Mouse (Mus musculus) cerebral cortex, adult 2 months (tissue): ENCODE measurements around the gene Rab26.

Source experiments
- WGBS: fragments of 180-500 bp; shearing (Covaris S2); methylation state at CpG from one replicate; pipeline ENCODE4 v1.1.7; 2018; 5-methylcytosine and 5-hydroxymethylcytosine counted together

Rab26 gene

DNA sequence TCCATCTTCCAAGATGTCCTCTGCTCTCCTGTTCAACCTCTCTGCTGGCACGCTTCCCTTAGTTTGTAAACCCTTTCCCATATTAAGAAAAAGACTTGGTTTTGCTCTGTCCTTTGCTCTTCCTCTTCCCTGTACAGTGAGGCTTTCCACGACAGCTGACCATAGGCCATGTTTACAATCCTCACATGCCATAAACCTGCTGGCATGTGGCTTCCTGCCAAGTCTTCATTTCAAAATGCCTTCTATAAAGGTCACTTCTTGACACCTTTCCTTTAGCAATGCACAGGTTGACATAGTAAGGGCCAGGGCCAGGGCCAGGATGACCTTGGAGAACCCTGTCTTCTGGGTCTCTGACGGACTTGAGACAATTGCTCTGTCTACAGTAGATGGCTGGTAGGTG lies 12.2 kb upstream of the Rab26 start:
- WGBS: 94% methylated on average over 3 of the region's 3 CpGs

DNA sequence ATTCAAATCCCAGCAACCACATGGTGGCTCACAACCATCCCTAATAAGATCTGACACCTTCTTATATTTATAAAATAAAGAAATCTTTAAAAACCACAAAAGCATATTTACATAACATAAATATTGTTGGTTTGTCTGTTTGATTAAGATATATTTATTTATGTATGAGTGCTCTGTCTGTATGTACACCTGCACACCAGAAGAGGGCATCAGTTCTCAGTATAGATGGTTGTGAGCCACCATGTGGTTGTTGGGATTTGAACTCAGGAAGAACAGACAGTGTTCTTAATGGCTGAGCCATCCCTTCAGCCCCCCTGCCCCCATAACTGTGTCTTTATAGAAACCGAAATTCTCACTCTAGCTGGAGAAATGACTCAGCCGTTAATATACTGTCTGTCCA lies 11.2 kb upstream of the Rab26 start:
- WGBS: 74% methylated on average over 2 of the region's 2 CpGs

DNA sequence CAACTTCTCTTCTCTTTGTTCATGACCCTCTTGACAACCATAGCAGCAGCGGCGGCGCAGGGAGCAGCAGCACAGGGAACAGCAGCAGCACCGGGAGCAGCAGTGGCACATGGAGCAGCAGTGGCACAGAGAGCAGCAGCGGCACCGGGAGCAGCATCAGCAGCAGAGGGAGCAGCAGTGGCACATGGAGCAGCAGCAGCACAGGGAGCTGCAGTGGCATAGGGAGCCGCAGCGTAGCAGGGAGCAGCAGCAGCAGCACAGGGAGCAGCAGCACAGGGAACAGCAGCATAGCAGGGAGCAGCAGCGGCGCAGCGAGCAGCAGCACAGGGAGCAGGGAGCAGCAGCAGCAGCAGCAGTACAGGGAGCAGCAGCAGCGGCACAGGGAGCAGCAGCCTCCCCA lies 10.6 kb upstream of the Rab26 start:
- WGBS: 17% methylated on average over 12 of the region's 12 CpGs

DNA sequence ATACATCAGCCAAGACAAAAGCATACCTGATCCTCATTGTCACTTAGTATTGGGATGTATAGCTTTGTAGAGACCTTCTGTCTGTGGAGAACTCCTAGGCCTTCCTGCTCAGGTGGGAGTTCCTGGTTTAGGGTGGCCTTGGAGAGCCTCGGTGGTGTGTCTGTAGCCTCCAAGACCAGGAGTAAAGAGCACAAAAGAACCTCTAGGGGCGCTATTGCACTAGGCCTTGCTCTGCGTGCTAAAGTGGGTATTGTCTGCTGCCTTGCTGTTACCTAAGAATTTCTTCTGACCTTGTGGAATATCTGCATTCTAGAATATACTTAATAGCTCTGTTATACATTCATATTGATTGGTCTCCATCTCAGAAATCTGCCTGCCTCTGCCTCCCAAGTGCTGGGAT lies 6.4 kb upstream of the Rab26 start:
- 9% methylated on average over 3 of the region's 3 CpGs for WGBS

DNA sequence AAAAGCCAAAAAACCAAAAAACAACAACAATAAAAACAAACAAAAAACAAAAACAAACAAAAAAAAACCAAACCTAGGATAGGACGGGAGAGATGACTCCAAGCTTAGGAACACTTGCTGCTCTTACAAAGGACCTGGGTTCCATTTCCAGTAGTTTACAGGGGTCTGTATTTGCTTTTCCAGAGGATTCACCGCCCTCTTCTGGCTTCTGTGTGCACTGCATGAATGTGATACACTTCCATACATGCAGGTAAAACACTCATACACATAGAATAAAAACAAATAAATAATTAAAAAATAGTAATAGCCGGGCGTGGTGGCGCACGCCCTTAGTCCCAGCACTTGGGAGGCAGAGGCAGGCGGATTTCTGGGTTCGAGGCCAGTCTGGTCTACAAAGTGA lies 4.9 kb upstream of the Rab26 start:
- WGBS: 69% methylated on average over 8 of the region's 8 CpGs

DNA sequence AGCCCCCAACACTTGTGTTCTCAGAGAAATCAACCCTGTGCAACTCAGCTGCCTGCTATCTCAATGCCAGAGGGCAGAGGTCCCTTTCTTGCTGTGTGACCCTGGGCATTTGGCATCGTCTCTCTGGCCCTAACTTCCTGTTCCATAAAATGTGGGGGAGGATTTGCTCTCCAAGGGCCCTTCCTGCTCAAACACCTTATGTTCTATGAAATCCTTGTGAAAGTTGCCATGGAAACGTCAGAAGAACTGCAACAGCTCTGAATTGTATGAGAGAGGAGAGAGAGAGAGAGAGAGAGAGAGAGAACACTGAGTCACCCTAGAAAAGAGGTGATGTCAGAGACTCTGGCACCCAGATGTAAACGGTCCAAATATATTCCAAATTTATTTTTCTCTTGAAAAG lies 3.5 kb upstream of the Rab26 start:
- WGBS: 18% methylated on average over 3 of the region's 3 CpGs

DNA sequence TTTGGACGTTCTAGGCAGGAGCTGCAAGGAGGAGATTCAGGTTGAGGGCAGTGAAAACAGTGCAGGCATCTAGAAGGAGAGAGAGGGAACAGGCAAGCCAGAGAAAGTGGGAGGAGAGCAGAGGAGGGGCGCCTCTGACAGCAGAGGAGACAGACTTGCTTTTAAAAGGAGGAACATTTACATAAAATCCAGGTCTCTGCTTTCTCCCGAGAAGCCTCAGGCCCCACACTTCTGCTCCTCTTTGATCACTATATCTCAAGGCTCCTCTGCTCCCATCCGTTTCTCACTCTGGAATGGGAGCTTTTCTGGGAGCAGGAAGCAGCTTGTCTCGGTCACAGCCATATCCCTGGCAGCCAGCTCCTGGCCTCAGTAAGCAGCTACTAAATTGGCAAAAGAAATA lies 1.3 kb upstream of the Rab26 start:
- WGBS: 36% methylated on average over 5 of the region's 5 CpGs

DNA sequence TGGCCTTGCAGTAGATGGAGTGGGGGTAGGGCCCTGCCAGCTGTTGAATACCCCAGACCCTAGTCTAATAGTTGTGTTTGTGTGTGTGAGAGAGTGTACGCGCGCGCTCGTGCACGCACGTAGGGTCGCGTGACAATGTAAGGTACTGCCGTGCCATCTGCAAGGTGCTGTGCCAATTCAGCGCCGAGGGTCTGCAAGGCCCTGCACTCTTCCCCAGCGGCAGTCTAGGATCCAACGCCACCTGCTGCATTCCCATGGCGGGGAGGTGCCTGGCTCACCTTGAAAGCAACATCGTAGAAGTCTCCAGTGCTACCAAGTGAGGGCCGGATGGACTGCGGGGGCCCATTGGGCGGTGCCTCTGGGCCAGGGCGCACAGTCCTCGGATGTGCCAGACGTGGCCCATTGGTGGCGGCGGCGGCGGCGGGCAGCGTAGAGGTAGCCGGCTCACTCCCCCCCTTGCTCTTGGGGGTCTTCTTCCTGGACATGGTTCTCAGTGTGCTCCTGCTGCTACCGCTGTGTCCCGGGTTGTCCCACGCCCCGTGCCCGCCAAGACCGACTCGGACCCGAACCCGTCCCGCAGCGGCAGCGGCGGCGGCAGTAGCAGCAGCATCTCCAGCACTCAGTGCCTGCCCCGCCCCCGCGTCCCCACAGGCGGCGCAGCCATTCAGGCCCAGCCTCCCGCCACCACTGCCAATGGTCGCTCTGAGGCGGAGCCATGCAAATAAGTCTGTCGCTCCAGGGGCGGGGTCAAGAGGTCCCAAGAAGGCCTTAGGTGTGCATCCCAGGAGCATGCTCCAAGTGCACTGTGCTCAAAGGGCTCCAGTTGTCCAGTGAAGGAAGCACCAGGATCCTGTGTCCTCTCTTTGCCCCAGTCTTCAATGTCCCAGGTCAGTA lies 664 bp downstream of the Rab26 start:
- 9% methylated on average over 53 of the region's 53 CpGs for WGBS

DNA sequence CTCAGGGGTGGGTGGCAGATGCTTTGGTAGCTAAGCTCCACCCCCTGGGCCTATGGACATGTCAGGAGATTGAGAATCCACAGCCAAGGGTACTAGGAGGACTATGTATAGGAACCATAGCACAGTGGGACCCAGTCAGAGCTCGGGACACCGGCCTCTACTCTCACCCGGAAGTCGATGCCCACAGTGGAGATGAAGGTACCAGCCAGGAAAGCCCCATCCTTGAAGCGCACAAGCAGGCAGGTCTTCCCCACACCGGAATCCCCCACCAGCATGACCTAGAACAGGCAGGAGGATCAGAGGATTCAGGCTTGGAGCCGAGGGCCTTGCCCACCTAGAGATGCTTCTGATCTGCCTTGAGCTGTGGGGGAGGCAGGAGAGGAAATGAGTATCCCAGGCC lies 2.0 kb downstream of the Rab26 start:
- 75% methylated on average over 7 of the region's 7 CpGs for WGBS

DNA sequence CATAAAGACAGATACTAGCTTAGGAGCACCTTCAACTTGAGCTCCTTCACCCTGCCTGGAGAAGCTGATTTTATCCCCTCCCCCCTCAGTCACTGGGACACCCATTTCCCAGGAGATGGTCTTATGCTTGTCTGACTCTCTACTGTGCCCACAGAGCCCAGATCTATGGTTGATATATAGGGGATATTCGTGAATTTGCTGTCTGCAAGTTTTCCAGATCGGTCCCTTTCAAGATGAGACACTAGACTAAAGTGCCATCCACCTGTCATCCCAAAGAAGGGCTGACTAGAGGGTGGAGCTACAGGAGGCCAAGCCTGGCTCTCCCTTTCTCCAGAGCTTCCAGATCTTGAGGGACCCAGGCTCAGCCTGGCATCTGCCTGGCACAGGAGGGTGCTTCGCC lies 2.9 kb downstream of the Rab26 start:
- 66% methylated on average over 3 of the region's 3 CpGs for WGBS

DNA sequence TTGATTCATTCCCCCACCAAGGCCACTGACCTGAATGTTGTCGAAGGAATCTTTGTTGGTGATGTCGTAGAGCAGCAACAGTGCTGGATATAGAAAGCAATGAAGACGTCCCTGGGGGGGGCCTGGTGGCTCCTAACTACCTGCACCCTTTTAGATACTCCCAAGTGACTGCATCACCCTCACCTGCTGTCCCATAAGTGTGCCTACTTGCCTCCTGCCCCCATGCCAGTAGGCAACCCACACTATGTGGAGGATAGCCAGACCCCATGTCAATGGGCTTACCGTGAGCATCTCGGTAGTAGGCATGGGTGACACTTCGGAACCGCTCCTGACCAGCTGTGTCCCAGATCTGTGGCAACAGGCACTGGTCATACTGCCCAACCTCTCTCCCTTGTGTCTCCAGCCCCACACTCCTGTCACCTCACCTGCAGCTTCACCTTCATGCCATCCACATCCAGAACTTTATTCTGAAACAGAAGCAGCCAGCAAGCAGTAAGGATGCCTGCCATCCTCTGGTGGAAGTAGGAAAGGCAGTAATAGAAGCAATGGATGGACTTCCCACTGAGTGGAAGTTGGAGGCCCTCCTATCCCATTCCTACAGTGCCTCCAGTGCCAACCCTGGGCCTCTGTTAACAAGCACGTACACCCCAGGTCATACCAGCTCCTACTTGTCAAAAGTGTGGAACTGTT lies 3.5 kb downstream of the Rab26 start:
- WGBS: 35% methylated on average over 8 of the region's 8 CpGs

DNA sequence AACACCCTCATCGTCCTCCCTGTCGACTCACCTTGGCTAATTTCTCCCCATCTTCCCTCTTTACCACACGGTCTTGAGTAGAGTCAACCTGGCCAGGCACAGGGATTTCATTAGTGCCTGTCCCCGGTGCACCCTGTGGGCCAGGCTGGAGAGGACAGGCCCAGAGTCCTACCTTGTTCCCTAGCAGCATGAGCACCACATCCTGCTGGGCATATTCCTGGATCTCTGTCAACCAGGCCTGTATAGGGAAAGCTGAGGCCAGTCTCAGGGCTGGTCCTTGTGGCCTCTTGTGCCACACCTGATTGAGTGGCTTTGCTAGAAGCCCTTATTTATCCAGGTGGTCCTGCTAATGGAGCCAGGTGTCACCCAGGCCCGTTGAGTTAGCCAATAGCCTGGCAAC lies 4.1 kb downstream of the Rab26 start:
- WGBS: 28% methylated on average over 5 of the region's 5 CpGs

DNA sequence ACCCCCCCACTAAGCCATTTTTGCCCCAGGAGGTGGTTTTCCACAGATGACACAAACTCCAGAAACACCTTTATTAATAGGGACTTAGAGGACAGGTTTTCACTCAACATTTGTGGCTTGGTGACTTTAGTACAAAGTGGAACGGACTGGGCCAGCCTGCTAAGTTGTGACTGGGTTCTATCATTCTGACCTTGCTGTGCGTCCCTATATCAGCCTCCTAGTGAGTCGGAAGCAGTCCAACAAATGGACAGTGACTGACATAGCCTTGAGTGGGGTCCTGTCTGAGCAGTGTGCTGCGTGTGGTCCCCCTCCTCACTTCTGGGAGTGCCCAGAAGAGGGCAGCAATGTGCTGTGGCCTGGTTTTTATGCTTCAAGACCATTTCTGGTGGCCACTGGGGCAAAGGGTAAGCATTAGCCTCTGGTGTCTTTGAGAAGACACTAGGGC lies 5.0 kb downstream of the Rab26 start:
- WGBS: 2% methylated on average over 4 of the region's 4 CpGs

DNA sequence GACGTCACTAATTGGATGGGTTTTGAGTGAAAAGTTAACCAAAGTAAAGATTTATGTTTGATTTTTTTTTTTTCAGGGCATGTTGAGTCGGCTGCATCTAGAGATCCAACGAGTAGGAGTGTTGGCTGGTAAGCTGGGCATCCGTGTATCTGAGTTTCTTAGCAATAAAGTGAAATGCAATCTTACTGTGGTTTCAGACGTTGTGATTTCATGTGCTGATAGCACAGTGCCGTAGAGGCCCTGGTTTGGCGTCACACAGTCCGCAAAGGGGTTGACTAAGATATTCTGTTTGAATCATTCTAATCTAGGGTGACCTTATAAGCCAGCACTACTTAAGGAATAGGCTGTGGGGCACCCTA lies 5.5 kb downstream of the Rab26 start:
- under 1% methylated on average over 8 of the region's 8 CpGs for WGBS

DNA sequence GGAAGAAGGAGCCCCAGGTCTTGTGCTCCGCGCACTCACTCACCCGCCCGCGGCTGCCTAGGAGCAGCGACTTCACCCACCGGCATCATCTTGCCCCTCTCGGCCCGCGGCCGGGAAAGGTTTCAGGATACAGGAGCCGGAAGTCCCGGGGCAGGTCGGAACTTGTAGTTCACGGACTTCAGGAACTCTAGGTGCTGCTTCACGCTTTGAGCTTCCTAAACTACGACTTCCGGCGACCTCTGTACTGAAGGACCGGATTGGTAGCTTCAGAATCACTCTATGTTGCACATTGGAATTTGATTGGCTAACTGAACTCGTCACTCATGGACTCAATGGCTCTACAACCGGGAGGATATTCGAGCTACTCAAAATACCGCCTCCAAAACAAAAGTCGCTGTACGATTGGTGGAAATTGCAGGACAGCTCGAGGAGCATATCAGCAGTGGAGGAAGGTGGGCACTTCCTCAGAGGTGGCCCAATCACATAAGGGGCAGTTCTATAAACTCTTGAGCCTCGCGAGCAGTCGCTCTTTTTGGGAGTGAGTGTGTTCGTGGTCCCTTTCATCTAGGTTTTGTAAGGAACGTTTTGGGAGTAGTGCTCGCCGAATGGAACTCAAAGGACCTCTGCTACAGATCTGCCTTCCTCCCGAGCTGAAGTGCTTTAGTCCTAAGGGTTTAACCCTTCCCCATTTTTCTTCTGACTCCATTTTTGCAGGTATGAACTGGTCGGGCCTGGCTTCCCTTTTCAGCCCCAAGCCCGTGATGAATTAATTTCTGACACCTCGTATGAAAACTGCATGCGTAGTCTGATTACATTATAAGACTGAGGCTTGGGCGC lies 6.1 kb downstream of the Rab26 start, which contains the start of gene Traf7:
Gene Traf7, minus strand, starts transcription at position 216 of the 837 bp plus-strand sequence.
- WGBS: under 1% methylated on average over 40 of the region's 40 CpGs

DNA sequence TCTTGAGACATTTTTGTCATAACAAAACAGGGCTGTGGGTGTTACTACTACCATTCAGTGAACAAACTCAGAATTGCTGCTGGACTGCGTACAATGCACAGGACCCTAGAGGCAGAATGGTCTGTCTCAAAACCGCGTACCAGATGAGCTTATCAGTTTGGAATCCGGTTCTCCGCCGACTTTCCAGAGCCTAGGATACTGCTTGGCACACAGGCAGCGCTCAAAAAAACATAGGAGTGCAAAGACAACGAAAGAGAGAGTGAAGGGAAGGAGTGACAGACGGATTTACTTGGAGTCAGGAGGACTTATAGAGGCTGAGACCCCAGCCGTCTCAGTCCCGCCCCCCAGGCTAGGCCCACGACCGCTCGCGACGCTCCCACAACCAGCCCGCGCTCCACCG lies 6.7 kb downstream of the Rab26 start:
- under 1% methylated on average over 19 of the region's 19 CpGs for WGBS

DNA sequence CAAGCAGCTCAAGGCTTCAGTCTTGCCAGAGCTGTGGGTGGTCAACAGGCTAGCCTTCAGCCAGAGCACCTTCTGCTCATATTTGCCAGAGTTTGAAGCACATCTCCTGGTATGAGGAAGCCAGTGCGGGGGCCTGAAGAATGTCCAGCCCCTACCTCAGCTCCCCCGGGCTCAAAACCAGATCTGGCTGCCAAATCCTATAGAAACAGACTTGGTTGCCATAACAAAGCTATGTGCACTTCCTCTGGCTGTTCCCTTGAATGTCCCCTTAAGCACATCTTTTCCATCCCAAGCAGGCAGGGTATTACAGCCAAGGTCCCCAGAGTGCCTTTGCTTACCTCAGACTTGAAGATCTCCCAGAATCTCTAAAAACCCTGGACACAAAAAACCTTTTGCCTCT lies 9.3 kb downstream of the Rab26 start:
- WGBS: 40% methylated on average over 2 of the region's 2 CpGs

DNA sequence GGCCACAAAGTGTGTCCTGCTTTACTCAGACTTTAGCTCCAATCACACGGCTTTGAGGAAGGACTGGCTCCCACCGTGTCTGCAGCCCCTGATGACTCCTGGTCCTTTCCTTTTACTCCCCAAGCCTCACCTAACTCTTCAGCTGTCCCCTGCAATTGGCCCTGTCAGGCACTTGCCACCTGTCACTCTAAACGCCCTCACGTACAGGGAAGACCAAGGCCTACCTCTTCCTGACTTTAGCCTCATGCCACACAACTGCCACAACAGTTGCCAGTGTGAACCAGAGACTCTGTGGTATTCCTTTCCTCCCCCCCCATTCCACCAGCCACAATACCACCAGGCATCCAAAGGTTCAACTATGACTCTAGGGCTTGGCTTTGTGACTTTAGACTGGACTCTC lies 13.6 kb downstream of the Rab26 start:
- 87% methylated on average over 4 of the region's 4 CpGs for WGBS

DNA sequence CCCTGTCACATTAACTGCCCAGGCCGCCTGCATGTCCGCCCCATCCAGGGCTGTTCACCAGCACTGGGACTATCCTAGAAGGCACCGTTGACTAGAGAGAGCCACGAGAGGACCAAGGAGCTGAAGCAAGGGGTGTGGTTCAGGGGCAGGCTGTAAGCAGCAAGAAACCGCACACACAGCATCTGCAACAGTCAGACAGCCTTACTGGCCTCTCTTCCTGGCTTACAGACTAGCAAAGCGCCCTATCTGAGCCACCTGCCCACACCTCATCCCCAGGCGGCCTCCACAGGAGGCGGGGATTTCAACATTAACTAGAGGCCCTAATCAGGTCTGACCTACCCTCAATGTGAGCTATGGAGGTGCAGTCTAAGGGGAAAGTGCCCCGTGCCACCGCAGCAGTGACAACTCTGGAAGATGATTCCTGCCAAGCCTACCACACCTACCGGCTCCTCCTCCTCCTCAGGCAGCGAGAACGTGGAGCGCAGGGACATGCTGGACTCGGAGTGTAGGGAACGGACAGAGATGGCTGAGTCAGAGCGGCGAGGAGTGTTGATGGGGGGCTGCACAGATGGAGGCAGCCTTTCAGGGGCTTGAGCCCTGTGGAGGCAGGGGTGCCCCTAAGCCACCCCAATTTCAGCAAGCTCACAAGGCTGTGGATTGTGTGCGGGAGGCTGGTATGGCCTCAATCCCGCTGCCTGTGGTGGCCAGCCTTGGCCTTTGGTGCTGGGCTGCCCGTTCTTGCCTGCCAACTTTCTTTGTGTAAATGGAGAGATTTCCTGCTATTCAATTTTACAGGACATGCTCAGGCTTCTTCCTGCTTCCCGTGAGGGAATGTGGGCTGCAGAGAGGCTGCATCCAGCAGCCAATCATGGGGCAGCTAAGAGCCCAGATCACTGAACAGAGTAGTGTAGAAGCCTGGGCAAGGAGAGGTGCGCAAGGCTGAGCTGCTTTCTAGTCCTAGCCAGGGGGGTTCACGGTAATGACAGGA lies 19.4 kb downstream of the Rab26 start:
- 63% methylated on average over 24 of the region's 24 CpGs for WGBS

DNA sequence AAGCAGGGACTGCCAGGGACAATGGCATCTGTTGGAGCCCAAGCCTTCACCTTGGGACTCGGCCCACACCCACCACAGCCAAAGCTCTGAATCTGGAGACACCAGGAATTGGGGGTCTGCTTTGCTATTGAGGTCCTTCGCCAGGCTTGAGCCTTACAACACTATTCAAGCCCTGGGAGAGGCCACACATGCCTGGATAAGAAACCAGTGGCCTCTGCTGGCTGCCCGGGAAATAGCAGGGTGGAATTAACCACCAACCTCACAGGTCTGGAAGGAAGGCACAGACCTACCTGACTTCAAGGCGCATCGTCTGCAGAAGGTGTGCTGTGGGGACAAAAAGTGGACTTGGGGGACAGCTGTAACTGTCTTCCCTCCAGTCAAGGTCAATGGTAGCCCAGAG lies 20.4 kb downstream of the Rab26 start:
- WGBS: 37% methylated on average over 5 of the region's 5 CpGs

DNA sequence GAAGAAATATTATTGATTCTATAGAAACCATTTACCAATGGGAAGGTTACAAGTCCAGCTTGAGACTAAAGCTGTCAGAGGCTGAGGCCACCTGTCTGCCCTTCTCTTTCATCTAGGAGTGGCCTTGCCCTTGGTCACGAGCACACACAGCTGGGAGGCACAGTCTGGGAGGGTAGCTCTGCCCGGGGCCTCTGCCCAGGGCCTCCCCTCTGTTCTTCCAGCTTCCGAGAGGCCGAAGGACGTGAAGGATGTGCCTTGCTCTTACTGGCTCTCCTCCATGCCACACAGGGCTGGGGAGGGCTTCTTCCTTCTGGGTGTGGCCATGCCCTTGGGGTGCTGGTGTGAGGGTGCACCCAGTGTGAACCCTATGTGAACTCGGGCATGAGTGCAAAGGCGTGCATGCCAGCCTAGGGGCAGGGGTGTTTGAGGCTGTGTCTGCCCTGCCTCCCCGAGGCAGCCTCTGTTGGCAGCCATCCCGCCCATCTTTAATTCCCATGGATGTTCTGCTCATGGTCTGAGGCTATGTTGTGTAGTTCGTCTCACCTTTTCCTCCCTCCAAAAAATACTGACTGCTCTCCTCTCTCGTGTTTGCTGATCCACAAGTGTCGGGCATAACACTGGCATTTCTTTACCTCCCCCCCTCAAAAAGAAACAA lies 26.1 kb downstream of the Rab26 start:
- WGBS: 54% methylated on average over 12 of the region's 12 CpGs
